Mouse (Mus musculus): ENCODE measurements around the gene Arpc5. TPM values are rescaled to one million over a fixed set of nuclear protein-coding genes. Genes with fewer than 3 reads are reported as not detected.

Gene Arpc5
- polyA plus RNA-seq, 1 experiment = 171 TPM

- Histone ChIP-seq H3K27me3 (ENCODE audit: control insufficient read depth, insufficient read depth, low read length) (no peaks in the 10 kb centered on the region), H3K27ac (ENCODE audit: control insufficient read depth, insufficient read depth, low read length) (no peak within 1 kb of the TSS), H3K4me3 (ENCODE audit: control insufficient read depth, insufficient read depth, low read length) (no peak within 1 kb of the TSS), H3K36me3 (ENCODE audit: control insufficient read depth, insufficient read depth, low read length) (no peaks in the 10 kb centered on the region), H3K4me1 (replicated peaks; ENCODE audit: control insufficient read depth, insufficient read depth, low read length) (no peaks in the 10 kb centered on the region)
- 34% methylated on average over 2 of the region's 2 CpGs for WGBS
- TF ChIP-seq CTCF (IDR thresholded peaks at IDR 0.05; ENCODE audit: borderline replicate concordance, control insufficient read depth, extremely low read depth, insufficient read depth, low read length, poor library complexity) = no peak
- DNase-seq = no peak
Measured at GRCm38 (mm10) chr1:152799897-152800296, 33.6 kb downstream of the Arpc5 start, which contains the start of gene Ncf2. Ncf2 (plus strand) TSS chr1:152800194.

- 93% methylated on average over 13 of the region's 13 CpGs for WGBS
- Histone ChIP-seq H3K36me3 (ENCODE audit: control insufficient read depth, insufficient read depth, low read length) (no peaks in the 10 kb centered on the region), H3K27me3 (ENCODE audit: control insufficient read depth, insufficient read depth, low read length) (no peaks in the 10 kb centered on the region), H3K4me3 (ENCODE audit: control insufficient read depth, insufficient read depth, low read length) (no peak overlapping the region), H3K27ac (ENCODE audit: control insufficient read depth, insufficient read depth, low read length) (no peak overlapping the region), H3K4me1 (replicated peaks; ENCODE audit: control insufficient read depth, insufficient read depth, low read length) (no peaks in the 10 kb centered on the region)
- no peak for TF ChIP-seq POLR2A (IDR thresholded peaks at IDR 0.05; ENCODE audit: control insufficient read depth, extremely low read depth, insufficient read depth, low read length, poor library complexity)
- no peak for TF ChIP-seq CTCF (IDR thresholded peaks at IDR 0.05; ENCODE audit: borderline replicate concordance, control insufficient read depth, extremely low read depth, insufficient read depth, low read length, poor library complexity)
- DNase-seq = no peak
Measured at GRCm38 (mm10) chr1:152800633-152801176, 34.4 kb downstream of the Arpc5 start.

GRCm38 (mm10) chr1:152804907-152805306 is 38.6 kb downstream of the Arpc5 start:
- no peak for DNase-seq
- Histone ChIP-seq H3K36me3 (ENCODE audit: control insufficient read depth, insufficient read depth, low read length) (no peaks in the 10 kb centered on the region), H3K27me3 (ENCODE audit: control insufficient read depth, insufficient read depth, low read length) (no peaks in the 10 kb centered on the region), H3K27ac (ENCODE audit: control insufficient read depth, insufficient read depth, low read length) (no peak overlapping the region), H3K4me1 (replicated peaks; ENCODE audit: control insufficient read depth, insufficient read depth, low read length) (peaks cover 9% of the 10 kb centered on the region), H3K4me3 (ENCODE audit: control insufficient read depth, insufficient read depth, low read length) (no peak overlapping the region)
- 88% methylated on average over 6 of the region's 6 CpGs for WGBS
- TF ChIP-seq POLR2A (IDR thresholded peaks at IDR 0.05; ENCODE audit: control insufficient read depth, extremely low read depth, insufficient read depth, low read length, poor library complexity) = no peak

GRCm38 (mm10) chr1:152807619-152808391 is 41.5 kb downstream of the Arpc5 start:
- DNase-seq = no peak
- peak overlapping the region; percentile 33 for H3K4me3 ChIP-seq (ENCODE audit: control insufficient read depth, insufficient read depth, low read length)

GRCm38 (mm10) chr1:152808392-152808680 is 42.0 kb downstream of the Arpc5 start:
- DNase-seq = no peak
- Histone ChIP-seq H3K36me3 (ENCODE audit: control insufficient read depth, insufficient read depth, low read length) (no peaks in the 10 kb centered on the region), H3K27ac (ENCODE audit: control insufficient read depth, insufficient read depth, low read length) (no peak overlapping the region), H3K27me3 (ENCODE audit: control insufficient read depth, insufficient read depth, low read length) (no peaks in the 10 kb centered on the region), H3K4me1 (replicated peaks; ENCODE audit: control insufficient read depth, insufficient read depth, low read length) (peaks cover 9% of the 10 kb centered on the region), H3K4me3 (ENCODE audit: control insufficient read depth, insufficient read depth, low read length) (no peak overlapping the region)
- TF ChIP-seq POLR2A (IDR thresholded peaks at IDR 0.05; ENCODE audit: control insufficient read depth, extremely low read depth, insufficient read depth, low read length, poor library complexity) = no peak
- TF ChIP-seq CTCF (IDR thresholded peaks at IDR 0.05; ENCODE audit: borderline replicate concordance, control insufficient read depth, extremely low read depth, insufficient read depth, low read length, poor library complexity) = no peak
- 69% methylated on average over 2 of the region's 2 CpGs for WGBS

More at GRCm38 (mm10) chr1:152807619-152808391, 41.5 kb downstream of the Arpc5 start:
- 14% methylated on average over 18 of the region's 18 CpGs for WGBS
- Histone ChIP-seq H3K4me1 (replicated peaks; ENCODE audit: control insufficient read depth, insufficient read depth, low read length) (peaks cover 9% of the 10 kb centered on the region), H3K36me3 (ENCODE audit: control insufficient read depth, insufficient read depth, low read length) (no peaks in the 10 kb centered on the region), H3K27ac (ENCODE audit: control insufficient read depth, insufficient read depth, low read length) (peak overlapping the region; percentile 29; the same call in 1 of the 2 replicates), H3K27me3 (ENCODE audit: control insufficient read depth, insufficient read depth, low read length) (no peaks in the 10 kb centered on the region)
- TF ChIP-seq POLR2A (IDR thresholded peaks at IDR 0.05; ENCODE audit: control insufficient read depth, extremely low read depth, insufficient read depth, low read length, poor library complexity) = no peak
- no peak for TF ChIP-seq CTCF (IDR thresholded peaks at IDR 0.05; ENCODE audit: borderline replicate concordance, control insufficient read depth, extremely low read depth, insufficient read depth, low read length, poor library complexity)

GRCm38 (mm10) chr1:152809541-152810252 is 43.4 kb downstream of the Arpc5 start:
- Histone ChIP-seq H3K4me1 (replicated peaks; ENCODE audit: control insufficient read depth, insufficient read depth, low read length) (peaks cover 9% of the 10 kb centered on the region), H3K27me3 (ENCODE audit: control insufficient read depth, insufficient read depth, low read length) (no peaks in the 10 kb centered on the region), H3K27ac (ENCODE audit: control insufficient read depth, insufficient read depth, low read length) (no peak overlapping the region), H3K4me3 (ENCODE audit: control insufficient read depth, insufficient read depth, low read length) (no peak overlapping the region), H3K36me3 (ENCODE audit: control insufficient read depth, insufficient read depth, low read length) (no peaks in the 10 kb centered on the region)
- no peak for DNase-seq
- WGBS = 97% methylated on average over 8 of the region's 8 CpGs
- no peak for TF ChIP-seq POLR2A (IDR thresholded peaks at IDR 0.05; ENCODE audit: control insufficient read depth, extremely low read depth, insufficient read depth, low read length, poor library complexity)
- no peak for TF ChIP-seq CTCF (IDR thresholded peaks at IDR 0.05; ENCODE audit: borderline replicate concordance, control insufficient read depth, extremely low read depth, insufficient read depth, low read length, poor library complexity)

Measured in thymus, adult 2 months (tissue).